In the genomic region with DNA sequence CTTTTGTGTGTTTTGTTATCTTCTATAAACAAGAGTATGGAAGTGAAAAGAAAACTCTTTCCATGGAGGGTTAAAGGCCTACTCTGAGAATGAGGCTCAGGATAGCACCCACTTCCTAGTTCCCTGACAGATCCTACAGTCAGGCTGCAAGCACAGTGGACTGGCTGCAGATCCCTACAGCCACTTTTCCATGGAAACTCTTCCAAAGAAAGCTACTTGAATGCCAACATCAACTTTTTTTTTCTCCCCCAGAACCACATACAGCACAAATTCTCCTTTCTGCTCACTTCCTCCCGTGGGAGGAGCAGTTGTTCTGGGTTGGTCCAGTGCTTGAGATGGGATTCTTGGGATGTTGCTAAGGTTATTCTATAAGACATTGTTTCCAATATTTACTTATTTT, we compare ENCODE assay signal across 32 mouse cellular contexts.
DNase-seq lines count a peak whose midpoint lies in the region; ATAC-seq and TF ChIP-seq lines count a peak whose summit lies in the region.
"Had no signal": no experiment of that assay in that cellular context is flagged by ENCODE, and none has a peak within 500 bp of the region (broad histone marks: within the 10 kb centered on the region; RNA-seq: fewer than 3 reads in every experiment).

No protein-coding gene starts in this region.

- intact Hi-C loops in heart, postnatal 36 days (cut with DNase I): no loop called here

- ATAC-seq in frontal cortex, adult (ENCODE audit: low TSS enrichment): peak; percentile 41; the same call in 1 of the 2 replicates
- ATAC-seq in heart, embryonic 12.5 days (ENCODE audit: insufficient number of reproducible peaks, low FRiP score): peak; percentile 82
- ATAC-seq in heart, postnatal 0 days (ENCODE audit: insufficient read depth, low read depth): peak; percentile 36; the same call in 1 of the 2 replicates
- ATAC-seq in cerebellum, adult (ENCODE audit: insufficient number of reproducible peaks, low FRiP score, low TSS enrichment): no peak
- ATAC-seq: forebrain, embryonic 14.5 days; hindbrain, postnatal 0 days; intestine, embryonic 15.5 days; midbrain, embryonic 15.5 days; Patski had no signal

- H3K9me3 ChIP-seq in heart, embryonic 12.5 days (replicated peaks): no peaks in the 10 kb centered on the region
- H3K9me3 ChIP-seq in heart, postnatal 0 days (replicated peaks; ENCODE audit: control insufficient read depth, low read length): no peaks in the 10 kb centered on the region
- H3K9me3 ChIP-seq: embryonic facial prominence, embryonic 13.5 days; heart, embryonic 13.5 days; hindbrain, embryonic 12.5 days; intestine, embryonic 15.5 days; midbrain, embryonic 10.5 days; midbrain, embryonic 15.5 days; neural tube, embryonic 15.5 days had no signal

- no peak overlapping the region for H3K4me2 ChIP-seq in heart, embryonic 12.5 days
- H3K4me2 ChIP-seq in heart, postnatal 0 days (ENCODE audit: low read depth, low read length): no peak overlapping the region
- H3K4me2 ChIP-seq: embryonic facial prominence, embryonic 13.5 days; heart, embryonic 13.5 days; hindbrain, embryonic 12.5 days; intestine, embryonic 15.5 days; midbrain, embryonic 15.5 days; neural tube, embryonic 15.5 days had no signal

- H3K4me1 ChIP-seq in heart, embryonic 12.5 days (replicated peaks): no peaks in the 10 kb centered on the region
- H3K4me1 ChIP-seq in heart, postnatal 0 days (ENCODE audit: control insufficient read depth, insufficient read depth): no peaks in the 10 kb centered on the region
- H3K4me1 ChIP-seq: embryonic facial prominence, embryonic 13.5 days; heart, embryonic 13.5 days; hindbrain, embryonic 12.5 days; intestine, embryonic 15.5 days; midbrain, embryonic 10.5 days; midbrain, embryonic 15.5 days; neural tube, embryonic 15.5 days had no signal

- no peak for TF ChIP-seq EP300 in heart, postnatal 0 days (IDR thresholded peaks at IDR 0.05; ENCODE audit: low read depth)

- no peaks in the 10 kb centered on the region for H3K36me3 ChIP-seq in heart, embryonic 12.5 days
- no peaks in the 10 kb centered on the region for H3K36me3 ChIP-seq in heart, postnatal 0 days (replicated peaks; ENCODE audit: control insufficient read depth, insufficient read depth, low read length)
- H3K36me3 ChIP-seq: embryonic facial prominence, embryonic 13.5 days; heart, embryonic 13.5 days; hindbrain, embryonic 12.5 days; intestine, embryonic 15.5 days; midbrain, embryonic 10.5 days; midbrain, embryonic 15.5 days; neural tube, embryonic 15.5 days had no signal

- DNase-seq in frontal cortex, adult 2 months (ENCODE audit: extremely low spot score in 1 of 2, low spot score in 1 of 2): no peak
- no peak for DNase-seq in heart, postnatal 36 days
- DNase-seq in adipocyte (ENCODE audit: low spot score): peak; percentile 26
- peak; percentile 59 for DNase-seq in heart, postnatal 0 days (ENCODE audit: low spot score)
- DNase-seq: adrenal gland, postnatal 14 days; cerebellum, adult 11-12 months; cerebellum, adult 9-11 months; embryo, embryonic 11 days; gastrocnemius, adult 2 months; gastrocnemius, postnatal 36 days; kidney, adult 8-10 months; kidney, postnatal 10 days; layer of hippocampus, postnatal 36 days; left cerebral cortex, postnatal 4 days; liver; lung, adult 2 months; retina, postnatal 1 day; right cerebral cortex, postnatal 14 days had no signal

- no peak overlapping the region for H3K27ac ChIP-seq in heart, embryonic 12.5 days (ENCODE audit: poor library complexity, severe bottlenecking)
- H3K27ac ChIP-seq in heart, postnatal 0 days (ENCODE audit: low read depth): no peak overlapping the region
- H3K27ac ChIP-seq: embryonic facial prominence, embryonic 13.5 days; gastrocnemius, adult 2 months; hindbrain, embryonic 12.5 days; hindbrain, postnatal 0 days; intestine, embryonic 15.5 days; liver, embryonic 14.5 days; midbrain, embryonic 10.5 days; midbrain, embryonic 15.5 days; neural tube, embryonic 15.5 days had no signal

- H3K4me3 ChIP-seq in heart, embryonic 12.5 days: no peak overlapping the region
- no peak overlapping the region for H3K4me3 ChIP-seq in heart, postnatal 0 days (ENCODE audit: low read depth, low read length)
- H3K4me3 ChIP-seq: embryonic facial prominence, embryonic 13.5 days; gastrocnemius, adult 2 months; heart, embryonic 13.5 days; hindbrain, embryonic 12.5 days; intestine, embryonic 15.5 days; midbrain, embryonic 10.5 days; midbrain, embryonic 15.5 days; neural tube, embryonic 15.5 days had no signal

- H3K27me3 ChIP-seq in heart, embryonic 12.5 days (replicated peaks): no peaks in the 10 kb centered on the region
- no peaks in the 10 kb centered on the region for H3K27me3 ChIP-seq in heart, postnatal 0 days (ENCODE audit: control insufficient read depth, insufficient read depth, low read length)
- H3K27me3 ChIP-seq: embryonic facial prominence, embryonic 13.5 days; heart, embryonic 13.5 days; hindbrain, embryonic 12.5 days; intestine, embryonic 15.5 days; midbrain, embryonic 15.5 days; neural tube, embryonic 15.5 days; Patski had no signal

- TF ChIP-seq CTCF in heart, postnatal 0 days (IDR thresholded peaks at IDR 0.05; ENCODE audit: low read depth): no peak

- H3K9ac ChIP-seq in heart, embryonic 12.5 days: no peak overlapping the region
- H3K9ac ChIP-seq in heart, postnatal 0 days (replicated peaks; ENCODE audit: low read depth, low read length): no peak overlapping the region
- H3K9ac ChIP-seq: embryonic facial prominence, embryonic 13.5 days; heart, embryonic 13.5 days; hindbrain, embryonic 12.5 days; intestine, embryonic 15.5 days; liver, embryonic 14.5 days; midbrain, embryonic 15.5 days; neural tube, embryonic 15.5 days had no signal

- WGBS in heart, embryonic 12.5 days: 44% methylated on average over 1 of the region's 1 CpGs
- WGBS in heart, postnatal 0 days: 56% methylated on average over 1 of the region's 1 CpGs

Comparison
In these comparisons a context has a peak if more than half of its experiments do, and no peak if none do; other contexts are left out.
1. DNase-seq: peak in adipocyte (single experiment) and heart, postnatal 0 days (single experiment); none in frontal cortex, adult 2 months (0 of 2) and heart, postnatal 36 days (0 of 2).